Mouse (Mus musculus): ENCODE results near the gene She. TPM values are rescaled to one million over a fixed set of nuclear protein-coding genes. Genes with fewer than 3 reads are reported as not detected.

She gene
- total RNA-seq, 2 experiments from 2014 or later, result 3.1 to 3.4 TPM

- intact Hi-C loops (cut with DNase I), result no loop called here
- DNase-seq (ENCODE audit: low spot score in 2 of 2), result no peak
These were observed 20.3 kb upstream of the She start for GRCm38 (mm10) chr3:89810841-89811240.

DNA sequence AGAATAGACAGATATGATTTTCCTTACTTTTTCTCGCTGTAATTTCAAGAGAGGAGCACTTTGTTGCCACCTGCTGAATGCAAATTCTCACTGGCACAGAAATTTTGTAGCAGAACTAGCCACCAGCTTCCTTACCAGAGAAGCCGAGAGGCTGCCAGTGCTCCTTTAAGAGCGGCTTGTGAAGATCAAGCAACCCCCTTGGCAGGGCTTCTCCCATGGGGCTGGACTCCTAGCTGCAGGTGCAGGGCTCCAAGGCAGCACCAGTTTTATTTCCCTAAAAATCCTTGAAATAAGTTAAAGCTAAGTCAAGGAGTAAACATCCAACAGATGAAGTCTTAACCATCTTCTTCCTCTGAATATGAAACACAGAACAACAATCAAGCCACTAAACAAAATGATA is 19.0 kb upstream of the She start:
- DNase-seq (ENCODE audit: low spot score in 2 of 2), result no peak
- intact Hi-C loops (cut with DNase I), result no loop called here

DNA sequence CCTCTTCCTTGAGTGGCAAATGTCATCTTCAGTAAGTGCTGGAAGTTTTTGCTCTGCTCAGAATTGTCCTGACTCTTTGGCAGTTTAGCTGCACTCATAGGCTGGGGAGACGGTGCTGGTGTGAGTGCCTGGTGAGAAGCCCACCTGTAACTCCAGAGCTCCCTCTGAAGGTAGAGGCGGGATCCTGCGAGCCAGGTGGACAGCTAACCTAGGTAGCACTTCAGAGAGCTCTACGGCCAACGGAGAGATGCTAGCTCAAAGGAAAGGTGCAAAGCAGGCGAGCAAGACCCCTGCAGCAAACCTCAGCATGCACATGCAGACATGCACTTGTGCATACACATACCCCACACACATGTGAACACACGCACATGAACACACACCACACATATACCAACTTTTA is 17.1 kb upstream of the She start:
- DNase-seq (ENCODE audit: low spot score in 2 of 2), result no peak
- intact Hi-C loops (cut with DNase I), result no loop called here

- DNase-seq (ENCODE audit: low spot score in 2 of 2), result no peak
These were observed 14.1 kb upstream of the She start for GRCm38 (mm10) chr3:89817056-89817455.

GRCm38 (mm10) chr3:89818605-89819004 is 12.6 kb upstream of the She start:
- intact Hi-C loops (cut with DNase I), result loop anchor here (5.0 kb wide), 1 partner anchor 39 kb away; no protein-coding TSS in a partner anchor
- no peak for DNase-seq (ENCODE audit: low spot score in 2 of 2)

More at GRCm38 (mm10) chr3:89817056-89817455, 14.1 kb upstream of the She start:
- intact Hi-C loops (cut with DNase I), result loop anchor here (5.0 kb wide), 1 partner anchor 40 kb away; no protein-coding TSS in a partner anchor

DNA sequence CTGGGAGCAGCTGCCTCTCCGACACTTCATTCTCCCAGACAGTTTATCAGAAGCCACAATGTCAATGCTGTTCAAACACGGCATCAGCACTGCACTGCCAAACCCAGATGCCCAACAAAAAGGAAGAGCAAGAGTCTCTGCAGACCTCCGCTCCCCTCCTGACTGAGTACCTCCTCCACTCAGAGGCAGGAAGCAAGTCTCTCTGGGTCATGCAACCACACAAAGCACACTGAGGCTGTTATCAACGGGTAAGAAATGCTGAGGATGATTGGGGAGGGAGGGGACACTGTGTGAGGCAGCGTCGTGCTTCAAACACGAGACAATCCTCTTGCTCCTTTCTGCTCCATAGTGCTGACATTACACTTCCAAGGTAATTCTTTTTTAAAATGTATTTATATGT is 11.3 kb upstream of the She start:
- intact Hi-C loops (cut with DNase I), result loop anchor here (5.0 kb wide), 1 partner anchor 37 kb away; no protein-coding TSS in a partner anchor
- DNase-seq (ENCODE audit: low spot score in 2 of 2), result no peak

GRCm38 (mm10) chr3:89820311-89821095 is 10.7 kb upstream of the She start:
- intact Hi-C loops (cut with DNase I), result no loop called here
- no peak for DNase-seq (ENCODE audit: low spot score in 2 of 2)

GRCm38 (mm10) chr3:89821096-89821513 is 10.1 kb upstream of the She start:
- DNase-seq (ENCODE audit: low spot score in 2 of 2), result no peak
- intact Hi-C loops (cut with DNase I), result no loop called here

GRCm38 (mm10) chr3:89821548-89822480 is 9.4 kb upstream of the She start:
- intact Hi-C loops (cut with DNase I), result no loop called here
- no peak for DNase-seq (ENCODE audit: low spot score in 2 of 2)

- no peak for DNase-seq (ENCODE audit: low spot score in 2 of 2)
- intact Hi-C loops (cut with DNase I), result no loop called here
These were observed 7.6 kb upstream of the She start for GRCm38 (mm10) chr3:89823594-89823993.

DNA sequence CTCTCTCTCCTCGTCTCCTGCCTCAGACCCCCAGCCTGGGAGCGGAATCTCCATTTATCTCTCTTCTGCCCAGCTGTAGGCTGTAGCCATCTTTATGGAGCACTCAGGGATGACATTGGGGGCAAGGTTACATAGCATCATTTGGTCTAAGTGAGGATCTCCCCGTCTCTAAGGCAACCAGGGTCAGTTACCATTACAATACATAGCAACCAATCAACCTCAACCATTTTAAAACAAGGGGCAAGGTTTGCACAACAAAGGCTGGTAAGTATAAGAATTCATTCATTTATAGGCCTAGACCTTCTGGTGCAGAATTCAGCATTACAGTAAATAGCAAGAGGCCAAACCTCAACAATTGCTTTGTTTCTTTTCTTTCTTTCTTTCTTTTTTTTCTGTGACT is 4.9 kb upstream of the She start:
- intact Hi-C loops (cut with DNase I), result no loop called here
- DNase-seq (ENCODE audit: low spot score in 2 of 2), result no peak

- DNase-seq (ENCODE audit: low spot score in 2 of 2), result no peak
- intact Hi-C loops (cut with DNase I), result no loop called here
These were observed 4.2 kb downstream of the She start for GRCm38 (mm10) chr3:89835362-89835761.

DNA sequence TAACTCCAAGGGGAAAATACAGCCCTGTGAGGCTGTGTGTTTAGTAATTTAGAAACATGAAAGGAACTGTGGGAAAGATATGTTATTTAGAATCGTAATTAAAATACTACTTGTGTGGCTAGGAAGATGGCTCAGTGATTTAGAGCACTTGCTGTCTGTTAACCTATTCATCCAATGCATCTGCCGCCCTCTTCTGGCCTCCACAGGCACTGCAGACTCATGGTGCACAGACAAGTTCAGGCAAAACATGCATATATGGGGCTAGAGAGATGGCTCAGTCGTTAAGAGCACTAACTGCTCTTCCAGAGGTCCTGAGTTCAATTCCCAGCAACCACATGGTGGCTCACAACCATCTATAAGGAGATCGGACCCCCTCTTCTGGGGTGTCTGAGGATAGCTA is 11.1 kb downstream of the She start:
- DNase-seq (ENCODE audit: low spot score in 2 of 2), result no peak
- intact Hi-C loops (cut with DNase I), result no loop called here

DNA sequence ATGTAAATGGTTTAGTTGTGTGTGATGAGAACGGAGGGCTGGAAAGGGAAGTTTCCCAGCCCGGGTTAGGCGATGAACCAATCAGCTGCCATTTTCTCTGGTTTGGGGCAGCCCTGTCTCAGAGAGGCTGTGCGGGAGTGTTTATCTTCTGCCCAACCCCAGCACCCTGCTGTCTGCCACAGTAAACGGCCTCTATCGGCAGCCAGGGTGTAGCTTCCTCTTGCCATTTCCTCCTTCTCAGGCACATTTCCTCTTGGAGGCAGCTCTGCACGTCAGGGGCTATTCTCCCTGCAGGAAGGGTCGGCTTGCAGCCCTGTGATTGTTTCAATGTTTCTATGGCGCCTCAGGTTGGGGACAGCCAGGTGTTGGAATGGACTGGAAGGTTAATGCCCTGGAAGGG is 12.0 kb downstream of the She start:
- intact Hi-C loops (cut with DNase I), result no loop called here
- peak in 1 of 2 experiments; percentile 22 for DNase-seq (ENCODE audit: low spot score in 2 of 2)

- intact Hi-C loops (cut with DNase I), result no loop called here
- DNase-seq (ENCODE audit: low spot score in 2 of 2), result no peak
These were observed 14.6 kb downstream of the She start for GRCm38 (mm10) chr3:89845814-89846213.

DNA sequence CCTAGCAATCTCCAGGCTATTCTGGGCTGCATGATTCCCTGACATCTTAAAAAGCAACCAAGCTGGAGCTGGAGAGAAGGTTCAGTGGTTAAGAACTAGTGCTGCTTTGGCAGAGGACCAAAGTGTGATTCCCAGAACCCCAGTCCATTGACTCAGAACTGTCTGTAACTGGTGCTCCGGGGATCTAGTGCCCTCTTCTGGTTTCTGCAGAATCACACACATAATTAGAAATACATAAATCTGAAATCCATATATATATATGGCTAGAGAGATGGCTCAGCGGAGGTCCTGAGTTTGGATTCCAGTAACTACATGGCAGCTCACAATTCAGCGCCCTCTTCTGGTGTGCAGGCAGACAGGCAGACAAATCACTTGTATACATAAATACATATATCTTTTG is 16.0 kb downstream of the She start:
- DNase-seq (ENCODE audit: low spot score in 2 of 2), result no peak
- intact Hi-C loops (cut with DNase I), result no loop called here

DNA sequence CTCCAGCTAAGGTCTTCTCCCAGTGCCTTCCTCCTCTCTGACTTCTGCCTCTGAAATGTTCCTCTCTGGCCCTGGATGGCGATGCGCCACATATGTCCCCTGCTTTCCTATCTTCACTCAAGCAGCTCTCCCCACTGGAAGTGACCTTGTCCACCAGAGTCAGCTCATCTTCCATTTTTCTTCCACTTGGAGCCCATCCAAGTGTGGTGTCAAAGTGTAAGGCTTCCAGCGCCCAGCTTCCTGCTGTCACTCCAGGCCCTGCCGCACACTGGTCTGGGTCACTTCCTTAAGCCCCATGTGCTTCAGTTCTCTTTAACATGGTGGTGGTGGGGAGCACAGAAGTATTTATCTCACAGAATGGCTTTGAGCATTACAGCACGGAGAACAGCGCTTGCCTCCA is 16.4 kb downstream of the She start:
- intact Hi-C loops (cut with DNase I), result no loop called here
- DNase-seq (ENCODE audit: low spot score in 2 of 2), result no peak

DNA sequence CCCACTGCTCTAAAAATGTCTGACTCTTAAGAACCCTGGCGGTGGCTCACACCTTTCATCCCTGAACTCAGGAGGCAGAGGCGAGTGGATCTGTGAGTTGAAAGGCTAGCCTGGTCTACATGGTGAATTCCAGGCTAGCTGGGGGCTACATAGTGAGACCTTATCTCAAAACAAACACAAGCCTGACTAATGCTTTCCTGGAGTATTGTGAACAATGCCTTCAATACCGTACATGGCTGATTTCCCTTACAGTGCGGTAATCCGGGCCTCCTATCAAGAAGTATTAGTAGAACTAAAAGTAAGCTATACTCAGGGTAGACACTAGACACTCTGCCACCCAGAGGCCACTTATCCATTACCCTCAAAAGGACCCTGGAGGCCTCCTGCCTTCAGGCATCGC is 16.9 kb downstream of the She start:
- intact Hi-C loops (cut with DNase I), result no loop called here
- no peak for DNase-seq (ENCODE audit: low spot score in 2 of 2)

DNA sequence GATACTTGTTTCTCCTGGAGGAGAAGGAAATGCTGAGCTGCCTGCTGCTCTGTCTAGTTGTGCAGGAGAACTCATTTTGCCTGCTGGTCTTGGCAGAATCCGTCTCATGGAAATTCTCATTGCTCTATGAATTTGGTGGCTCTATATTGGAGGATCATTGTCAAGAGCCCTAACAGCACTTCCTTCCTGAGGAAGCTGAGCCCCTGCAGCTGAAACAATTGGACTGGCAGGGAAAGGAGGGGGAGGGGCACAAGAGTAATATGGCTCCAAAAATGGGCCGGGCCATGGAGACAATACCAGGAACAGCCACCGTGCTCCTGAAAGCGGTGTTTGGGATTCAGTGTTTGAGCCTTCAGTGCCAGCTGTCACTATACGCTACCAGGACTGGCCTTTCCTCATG is 22.6 kb downstream of the She start:
- intact Hi-C loops (cut with DNase I), result no loop called here
- DNase-seq (ENCODE audit: low spot score in 2 of 2), result no peak

DNA sequence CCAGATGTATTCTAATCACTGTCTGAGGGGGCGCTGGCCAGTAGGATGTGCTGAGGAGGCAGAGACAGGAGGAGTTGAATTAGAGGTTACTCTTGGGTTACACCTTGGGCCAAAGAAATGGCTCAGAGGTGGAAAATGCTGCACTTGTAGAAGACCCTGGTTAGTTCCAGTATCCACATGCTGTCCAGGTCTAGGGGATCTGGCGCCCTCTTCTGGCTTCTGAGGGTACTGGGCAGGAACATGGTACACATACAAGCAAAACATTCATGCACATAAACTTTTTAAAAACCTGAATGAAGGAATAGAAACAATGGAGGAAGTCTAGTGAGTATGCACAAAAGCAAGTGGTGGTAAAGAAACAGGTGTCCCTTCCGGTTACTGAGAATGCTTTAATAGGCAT is 26.2 kb downstream of the She start:
- no peak for DNase-seq (ENCODE audit: low spot score in 2 of 2)
- intact Hi-C loops (cut with DNase I), result loop anchor here (5.0 kb wide), 3 partner anchors 40 to 540 kb away; no protein-coding TSS in a partner anchor
